Mouse (Mus musculus) MEL (cell line): Measurements from ENCODE around the gene Zfp668. TPM values are rescaled to one million over a fixed set of nuclear protein-coding genes. Genes with fewer than 3 reads are reported as not detected.

Experiments
- DNase-seq: peaks from one replicate; pipeline ENCODE4 v3.0.0; 2011; ENCODE audit warnings: low read depth, low spot score
- H3K27ac ChIP-seq: 2 replicates; pipeline ENCODE4 v1.5.1; 2012; ENCODE audit warnings: low read depth, mild to moderate bottlenecking, control low read depth, low read length, moderate library complexity; ENCODE audit not compliant: control insufficient read depth
- H3K27me3 ChIP-seq, 2 experiments: fragments of 150-350 bp in 1 of 2; sonication (generic) in 1 of 2; 2 replicates each; pipeline ENCODE4 v1.6.1; 2012; ENCODE audit warnings: low read length in 2 of 2, mild to moderate bottlenecking in 2 of 2, improper control_type of control experiment in 1 of 2, moderate library complexity in 1 of 2; ENCODE audit not compliant: insufficient read depth in 2 of 2, control insufficient read depth in 1 of 2
- H3K36me3 ChIP-seq, 2 experiments: 2 replicates each; pipeline ENCODE4 v1.6.1; 2012 to 2014; ENCODE audit warnings: low read length in 2 of 2, improper control_type of control experiment in 1 of 2, inconsistent platforms in 1 of 2, mild to moderate bottlenecking in 1 of 2; ENCODE audit not compliant: insufficient read depth in 2 of 2, control insufficient read depth in 1 of 2
- H3K4me1 ChIP-seq, 2 experiments: fragments of 150-350 bp in 1 of 2; sonication (generic) in 1 of 2; 2 replicates each; pipeline ENCODE4 v1.6.1; 2012; ENCODE audit warnings: low read length in 2 of 2, improper control_type of control experiment in 1 of 2, mild to moderate bottlenecking in 1 of 2; ENCODE audit not compliant: insufficient read depth in 2 of 2, control insufficient read depth in 1 of 2
- H3K4me3 ChIP-seq, 2 experiments: fragments of 150-350 bp in 1 of 2; sonication (generic) in 1 of 2; 2 replicates each; pipeline ENCODE4 v1.5.1; 2012; ENCODE audit warnings: low read depth in 2 of 2, low read length in 2 of 2, mild to moderate bottlenecking in 2 of 2, moderate library complexity in 2 of 2, control low read depth in 1 of 2, improper control_type of control experiment in 1 of 2; ENCODE audit not compliant: control insufficient read depth in 1 of 2, insufficient read depth in 1 of 2
- H3K79me2 ChIP-seq: 2 replicates; pipeline ENCODE4 v1.6.1; 2012; ENCODE audit warnings: mild to moderate bottlenecking, low read length, moderate library complexity; ENCODE audit not compliant: control insufficient read depth, poor library complexity, insufficient read depth
- H3K9ac ChIP-seq: 2 replicates; pipeline ENCODE4 v1.6.1; 2012; ENCODE audit warnings: low read depth, mild to moderate bottlenecking, control low read depth, low read length, moderate library complexity; ENCODE audit not compliant: control insufficient read depth, poor library complexity, severe bottlenecking
- H3K9me3 ChIP-seq: fragments of 150-350 bp; sonication (generic); replicated peaks from 2 replicates; pipeline ENCODE4 v1.6.1; 2012; ENCODE audit warnings: mild to moderate bottlenecking, low read length, improper control_type of control experiment, moderate library complexity; ENCODE audit not compliant: insufficient read depth
- CTCF ChIP-seq, 3 experiments: IDR thresholded peaks in 2 of 3; conservative IDR thresholded peaks in 1 of 3; 2 replicates each; pipeline ENCODE4 v1.5.1; 2011 to 2012; ENCODE audit warnings: low read length in 3 of 3, low read depth in 2 of 3, mild to moderate bottlenecking in 2 of 3, improper control_type of control experiment in 1 of 3, inconsistent platforms in 1 of 3, mixed read lengths in 1 of 3, moderate library complexity in 1 of 3; ENCODE audit not compliant: control insufficient read depth in 1 of 3, insufficient read depth in 1 of 3, poor library complexity in 1 of 3, severe bottlenecking in 1 of 3
- E2F4 ChIP-seq: IDR thresholded peaks from 2 replicates; pipeline ENCODE4 v1.6.1; 2011; ENCODE audit warnings: low read depth, low read length, improper control_type of control experiment, borderline replicate concordance
- EP300 ChIP-seq, 2 experiments: IDR thresholded peaks; 2 replicates each; pipeline ENCODE4 v1.6.1; 2011; ENCODE audit warnings: improper control_type of control experiment in 2 of 2, low read length in 2 of 2, low read depth in 1 of 2, mild to moderate bottlenecking in 1 of 2
- GABPA ChIP-seq: IDR thresholded peaks from 2 replicates; pipeline ENCODE4 v1.6.1; 2012; ENCODE audit warnings: low read depth, mild to moderate bottlenecking, inconsistent platforms, low read length, improper control_type of control experiment, moderate library complexity
- KAT2A ChIP-seq: conservative IDR thresholded peaks from 2 replicates; pipeline ENCODE4 v1.6.1; 2012; ENCODE audit warnings: low read depth, low read length, improper control_type of control experiment, inconsistent platforms
- MAFK ChIP-seq: IDR thresholded peaks from 2 replicates; pipeline ENCODE4 v1.6.1; 2011; ENCODE audit warnings: low read depth, mild to moderate bottlenecking, low read length, improper control_type of control experiment, borderline replicate concordance
- MAX ChIP-seq: IDR thresholded peaks from 2 replicates; pipeline ENCODE4 v1.6.1; 2011; ENCODE audit warnings: low read length, improper control_type of control experiment
- MAZ ChIP-seq: IDR thresholded peaks from 2 replicates; pipeline ENCODE4 v1.6.1; 2012; ENCODE audit warnings: low read depth, mild to moderate bottlenecking, inconsistent platforms, low read length, improper control_type of control experiment
- MXI1 ChIP-seq: IDR thresholded peaks from 2 replicates; pipeline ENCODE4 v1.6.1; 2011; ENCODE audit warnings: mild to moderate bottlenecking, low read depth, low read length, improper control_type of control experiment
- MYB ChIP-seq: IDR thresholded peaks from 2 replicates; pipeline ENCODE4 v1.6.1; 2011; ENCODE audit warnings: mild to moderate bottlenecking, low read depth, low read length, improper control_type of control experiment
- NRF1 ChIP-seq: IDR thresholded peaks from 2 replicates; pipeline ENCODE4 v1.6.1; 2014; ENCODE audit warnings: low read depth, mild to moderate bottlenecking, inconsistent platforms, low read length, improper control_type of control experiment, moderate library complexity; ENCODE audit not compliant: poor library complexity, insufficient read depth, severe bottlenecking
- POLR2AphosphoS5 ChIP-seq: IDR thresholded peaks from 2 replicates; pipeline ENCODE4 v1.6.1; 2012; ENCODE audit warnings: low read depth, borderline replicate concordance, mild to moderate bottlenecking, inconsistent platforms, low read length, moderate library complexity, mixed read lengths
- RAD21 ChIP-seq: IDR thresholded peaks from 2 replicates; pipeline ENCODE4 v1.6.1; 2011; ENCODE audit warnings: mild to moderate bottlenecking, low read depth, low read length, improper control_type of control experiment
- TAL1 ChIP-seq: IDR thresholded peaks from 2 replicates; pipeline ENCODE4 v1.6.1; 2012; ENCODE audit warnings: mild to moderate bottlenecking, inconsistent platforms, low read length, moderate library complexity, mixed read lengths
- TBP ChIP-seq: IDR thresholded peaks from 2 replicates; pipeline ENCODE4 v1.8.0; 2011; ENCODE audit warnings: low read depth, low read length, improper control_type of control experiment
- TCF12 ChIP-seq: IDR thresholded peaks from 2 replicates; pipeline ENCODE4 v1.6.1; 2014; ENCODE audit warnings: low read depth, mild to moderate bottlenecking, inconsistent platforms, low read length, improper control_type of control experiment, moderate library complexity
- ZC3H11A ChIP-seq: IDR thresholded peaks from 2 replicates; pipeline ENCODE4 v1.6.1; 2012; ENCODE audit warnings: low read depth, mild to moderate bottlenecking, inconsistent platforms, low read length, improper control_type of control experiment
- ZKSCAN1 ChIP-seq: IDR thresholded peaks from 2 replicates; pipeline ENCODE4 v1.6.1; 2012; ENCODE audit warnings: low read depth, mild to moderate bottlenecking, inconsistent platforms, low read length, improper control_type of control experiment, moderate library complexity
- ZMIZ1 ChIP-seq: IDR thresholded peaks from 2 replicates; pipeline ENCODE4 v1.6.1; 2012; ENCODE audit warnings: low read depth, mild to moderate bottlenecking, inconsistent platforms, low read length, improper control_type of control experiment, moderate library complexity
- ZNF384 ChIP-seq: IDR thresholded peaks from 2 replicates; pipeline ENCODE4 v1.6.1; 2012; ENCODE audit warnings: low read depth, mild to moderate bottlenecking, inconsistent platforms, low read length, improper control_type of control experiment
- polyA plus RNA-seq, 2 experiments: library from polyadenylated mRNA; stranded (reverse) in 1 of 2; unstranded in 1 of 2; fragments of >175 nt in 1 of 2; fragments of >200 nt in 1 of 2; gene quantifications; 2 replicates each; pipeline versions ENCODE4 v1.2.1 to v1.2.4; 2012; ENCODE audit warnings: low replicate concordance in 2 of 2, low read depth in 1 of 2; ENCODE audit not compliant: insufficient read length in 2 of 2, insufficient read depth in 1 of 2, missing spikeins in 1 of 2
- total RNA-seq: library from RNA; depleted of rRNA; stranded (reverse); fragments of 300-350 nt; gene quantifications from 2 replicates; pipeline ENCODE4 v1.2.3, GENCODE M21; 2012

The Zfp668 gene
- total and polyA plus RNA-seq, 3 experiments: 9.1 to 15.6 TPM; not detected in 1

DNA sequence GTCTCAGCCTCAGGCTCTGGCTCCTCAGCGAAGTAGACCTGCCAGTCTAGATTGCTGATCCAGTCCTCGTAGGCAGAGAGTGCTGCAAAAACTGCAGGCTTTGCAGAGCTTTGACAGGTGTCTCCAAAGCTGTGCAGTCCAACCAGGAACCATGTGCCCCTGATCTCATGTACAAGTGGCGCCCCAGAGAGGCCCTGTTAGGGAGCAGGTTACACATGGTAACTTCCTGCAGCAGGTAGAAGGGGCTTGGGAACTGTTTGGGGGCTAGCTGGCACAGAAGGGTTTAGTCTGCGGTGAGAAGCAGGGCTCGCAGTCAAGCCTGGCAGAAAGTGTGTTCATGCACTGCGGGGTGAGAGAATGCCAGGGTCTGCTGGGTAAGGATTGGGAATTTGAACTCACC lies 9.9 kb upstream of the Zfp668 start:
- Histone ChIP-seq H3K79me2 (peaks cover 22% of the 10 kb centered on the region), H3K9me3 (no peaks in the 10 kb centered on the region), H3K36me3 (peaks cover 14 to 32% of the 10 kb centered on the region in 2 experiments; a peak in 3 of 4 replicates), H3K4me3 (no peak overlapping the region), H3K27me3 (no peaks in the 10 kb centered on the region), H3K4me1 (peaks cover 16 to 31% of the 10 kb centered on the region in 2 experiments), H3K9ac (no peak overlapping the region), H3K27ac (no peak overlapping the region)
- TF ChIP-seq E2F4: no peak
- no peak for TF ChIP-seq RAD21
- TF ChIP-seq ZC3H11A: no peak
- no peak for TF ChIP-seq TCF12
- no peak for TF ChIP-seq MYB
- no peak for TF ChIP-seq ZNF384
- TF ChIP-seq ZKSCAN1: no peak
- no peak for TF ChIP-seq TBP
- TF ChIP-seq KAT2A: no peak
- no peak for TF ChIP-seq MAX
- no peak for TF ChIP-seq MAZ
- no peak for DNase-seq

DNA sequence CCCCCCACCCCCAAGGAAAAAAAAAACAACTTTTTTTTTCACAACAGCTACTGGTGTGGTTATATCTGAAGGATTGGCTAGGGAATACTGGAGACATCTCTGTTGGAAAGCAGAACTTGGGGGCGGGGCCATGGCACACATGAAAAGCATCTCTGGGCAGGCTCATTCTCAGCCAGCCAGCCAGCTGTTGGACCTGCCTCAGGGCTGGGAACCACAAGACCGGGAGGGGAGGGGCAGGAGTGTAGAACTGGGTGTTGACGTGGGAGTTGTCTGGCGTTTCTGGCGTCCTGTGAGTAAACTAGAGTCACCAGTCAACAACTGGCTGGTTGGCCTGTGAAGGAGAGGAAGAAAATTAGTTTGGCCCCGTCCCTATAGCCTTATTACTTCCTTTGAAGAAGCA lies 9.3 kb upstream of the Zfp668 start:
- H3K4me1 ChIP-seq: peaks cover 16 to 31% of the 10 kb centered on the region in 2 experiments
- H3K9ac ChIP-seq: no peak overlapping the region
- no peak overlapping the region for H3K4me3 ChIP-seq
- TF ChIP-seq ZC3H11A (no peak), NRF1 (no peak), ZNF384 (no peak), TAL1 (no peak), MXI1 (no peak), POLR2AphosphoS5 (no peak), EP300 (IDR thresholded peaks at IDR 0.05; ENCODE audit: low read depth in 1 of 2, low read length in 2 of 2) (no peak), MAFK (no peak), MYB (no peak), CTCF (IDR thresholded peaks at IDR 0.05 in 2 of 3, conservative IDR thresholded peaks at IDR 0.05 in 1 of 3; ENCODE audit: control insufficient read depth in 1 of 3, insufficient read depth in 1 of 3, low read depth in 2 of 3, low read length in 3 of 3, poor library complexity in 1 of 3, severe bottlenecking in 1 of 3) (no peak), ZMIZ1 (no peak), TCF12 (no peak), TBP (no peak), GABPA (no peak)
- TF ChIP-seq, all 39 proteins: peak for 0
- Histone ChIP-seq H3K27me3 (no peaks in the 10 kb centered on the region), H3K36me3 (peaks cover 14 to 32% of the 10 kb centered on the region in 2 experiments; a peak in 3 of 4 replicates), H3K79me2 (peaks cover 28% of the 10 kb centered on the region), H3K9me3 (no peaks in the 10 kb centered on the region), H3K27ac (no peak overlapping the region)
- no peak for DNase-seq
